ENCODE assay signal across 7 mouse cellular contexts in the genomic region with DNA sequence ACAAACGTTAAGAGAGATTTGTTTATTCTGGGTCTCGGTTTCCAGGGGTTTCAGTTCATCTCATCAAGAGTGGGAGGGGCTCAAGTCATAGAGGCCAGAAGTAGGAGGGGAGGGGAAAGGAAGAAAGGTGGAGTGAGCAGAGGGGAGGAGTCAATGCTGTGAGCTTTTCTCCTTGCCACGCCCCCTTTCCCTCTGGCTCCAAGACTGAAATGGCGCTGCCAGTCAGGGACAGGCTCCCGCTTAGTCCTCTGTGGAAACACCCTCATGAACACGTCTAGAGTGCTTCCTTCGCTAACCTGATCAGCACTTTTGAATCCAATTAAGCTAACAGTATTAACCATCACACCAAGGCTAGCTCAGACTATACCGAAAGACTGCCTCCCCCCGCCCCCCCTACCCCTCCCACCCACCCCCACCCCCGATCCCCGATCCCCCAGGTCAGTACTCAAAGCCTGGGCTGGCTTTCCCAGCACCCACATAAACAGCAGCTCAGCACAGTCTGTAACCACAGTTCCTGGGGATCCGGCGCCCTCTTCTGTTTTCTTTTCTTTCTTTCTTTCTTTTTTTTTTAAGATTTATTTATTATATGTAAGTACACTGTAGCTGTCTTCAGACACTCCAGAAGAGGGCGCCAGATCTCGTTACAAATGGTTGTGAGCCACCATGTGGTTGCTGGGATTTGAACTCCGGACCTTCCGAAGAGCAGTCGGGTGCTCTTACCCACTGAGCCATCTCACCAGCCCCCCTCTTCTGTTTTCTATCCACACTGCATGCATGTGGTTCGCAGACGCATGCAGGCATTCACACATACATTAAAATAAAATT.
DNase-seq lines count a peak whose midpoint lies in the region; ATAC-seq and TF ChIP-seq lines count a peak whose summit lies in the region.

No protein-coding gene starts in this region.

- 42% methylated on average over 20 of the region's 20 CpGs for WGBS in liver, embryonic 11.5 days
- WGBS in embryonic facial prominence, embryonic 10.5 days, result 34% methylated on average over 20 of the region's 20 CpGs
- 44% methylated on average over 20 of the region's 20 CpGs for WGBS in limb, embryonic 14.5 days
- WGBS in stomach, embryonic 15.5 days, result 38% methylated on average over 19 of the region's 20 CpGs

- H3K4me3 ChIP-seq in liver, embryonic 11.5 days (ENCODE audit: low read depth, low read length), result no peak overlapping the region
- peak overlapping the region; percentile 45 for H3K4me3 ChIP-seq in embryonic facial prominence, embryonic 10.5 days
- no peak overlapping the region for H3K4me3 ChIP-seq in limb, embryonic 14.5 days (replicated peaks; ENCODE audit: low read length)
- H3K4me3 ChIP-seq in stomach, embryonic 15.5 days (replicated peaks), result peak overlapping the region; percentile 16; the same call in 1 of the 2 replicates

- no peaks in the 10 kb centered on the region for H3K36me3 ChIP-seq in liver, embryonic 11.5 days (ENCODE audit: control insufficient read depth, insufficient read depth, low read length)
- no peaks in the 10 kb centered on the region for H3K36me3 ChIP-seq in embryonic facial prominence, embryonic 10.5 days (replicated peaks)
- H3K36me3 ChIP-seq in limb, embryonic 14.5 days (ENCODE audit: control insufficient read depth, insufficient read depth, low read length), result no peaks in the 10 kb centered on the region
- H3K36me3 ChIP-seq in stomach, embryonic 15.5 days, result no peaks in the 10 kb centered on the region

- no peak overlapping the region for H3K9ac ChIP-seq in liver, embryonic 11.5 days (ENCODE audit: low read depth, low read length)
- no peak overlapping the region for H3K9ac ChIP-seq in limb, embryonic 14.5 days (ENCODE audit: low read depth, low read length, severe bottlenecking)
- no peak overlapping the region for H3K9ac ChIP-seq in stomach, embryonic 15.5 days

- H3K4me1 ChIP-seq in liver, embryonic 11.5 days (replicated peaks; ENCODE audit: control insufficient read depth, insufficient read depth, low read length), result no peaks in the 10 kb centered on the region
- H3K4me1 ChIP-seq in embryonic facial prominence, embryonic 10.5 days, result peaks cover 40% of the 10 kb centered on the region
- H3K4me1 ChIP-seq in limb, embryonic 14.5 days (ENCODE audit: control insufficient read depth, insufficient read depth, low read length), result peaks cover 13% of the 10 kb centered on the region
- peaks cover 12% of the 10 kb centered on the region; the same call in 1 of the 2 replicates for H3K4me1 ChIP-seq in stomach, embryonic 15.5 days

- no peak for TF ChIP-seq POLR2A in limb, embryonic 14.5 days (IDR thresholded peaks at IDR 0.05; ENCODE audit: borderline replicate concordance, extremely low read depth, insufficient read depth, insufficient read length)

- no peak overlapping the region for H3K4me2 ChIP-seq in liver, embryonic 11.5 days
- no peak overlapping the region for H3K4me2 ChIP-seq in limb, embryonic 14.5 days (replicated peaks; ENCODE audit: low read depth, low read length, severe bottlenecking)
- peak overlapping the region; percentile 35 for H3K4me2 ChIP-seq in stomach, embryonic 15.5 days

- DNase-seq in liver, result peak; percentile 46
- no peak for DNase-seq in liver, embryonic 11.5 days (ENCODE audit: low spot score)
- peak; percentile 70 for DNase-seq in embryonic facial prominence, embryonic 10.5 days (ENCODE audit: low spot score)
- DNase-seq in limb, embryonic 14.5 days (ENCODE audit: low spot score), result peak; percentile 44
- no peak for DNase-seq in urinary bladder, postnatal 36 days (ENCODE audit: low spot score in 2 of 2)
- DNase-seq in layer of hippocampus, postnatal 10 days (ENCODE audit: low spot score in 2 of 2), result no peak

- H3K27me3 ChIP-seq in liver, embryonic 11.5 days (replicated peaks; ENCODE audit: control insufficient read depth, insufficient read depth, low read length), result peaks cover 17% of the 10 kb centered on the region
- H3K27me3 ChIP-seq in embryonic facial prominence, embryonic 10.5 days (replicated peaks; ENCODE audit: low read depth, poor library complexity, severe bottlenecking), result peaks cover 41% of the 10 kb centered on the region
- no peaks in the 10 kb centered on the region for H3K27me3 ChIP-seq in limb, embryonic 14.5 days (ENCODE audit: control insufficient read depth, insufficient read depth, low read length)
- 0 out of 2 replicates have a peak, but pooled peaks cover 5% of the 10 kb centered on the region for H3K27me3 ChIP-seq in stomach, embryonic 15.5 days (replicated peaks)

- no peaks in the 10 kb centered on the region for H3K9me3 ChIP-seq in liver, embryonic 11.5 days (ENCODE audit: control insufficient read depth, low read length)
- H3K9me3 ChIP-seq in embryonic facial prominence, embryonic 10.5 days, result no peaks in the 10 kb centered on the region
- no peaks in the 10 kb centered on the region for H3K9me3 ChIP-seq in limb, embryonic 14.5 days (ENCODE audit: control insufficient read depth, low read length)
- no peaks in the 10 kb centered on the region for H3K9me3 ChIP-seq in stomach, embryonic 15.5 days

- no peak; the same call in 1 of the 2 replicates for ATAC-seq in liver, embryonic 11.5 days (replicated peaks; ENCODE audit: low FRiP score)
- ATAC-seq in limb, embryonic 14.5 days (ENCODE audit: low FRiP score, low read depth), result no peak
- ATAC-seq in stomach, embryonic 15.5 days (ENCODE audit: insufficient read depth, low FRiP score, low read depth), result no peak; the same call in 1 of the 2 replicates

- no peak overlapping the region for H3K27ac ChIP-seq in liver, embryonic 11.5 days (ENCODE audit: low read depth, low read length)
- H3K27ac ChIP-seq in embryonic facial prominence, embryonic 10.5 days (replicated peaks), result peak overlapping the region; percentile 44
- H3K27ac ChIP-seq in limb, embryonic 14.5 days (replicated peaks; ENCODE audit: low read depth, low read length), result no peak overlapping the region
- H3K27ac ChIP-seq in stomach, embryonic 15.5 days, result no peak overlapping the region

Comparison
In these comparisons a context has a peak if more than half of its experiments do, and no peak if none do; other contexts are left out.
1. DNase-seq: peak in liver (single experiment), embryonic facial prominence, embryonic 10.5 days (single experiment) and limb, embryonic 14.5 days (single experiment); none in liver, embryonic 11.5 days (single experiment), urinary bladder, postnatal 36 days (0 of 2) and layer of hippocampus, postnatal 10 days (0 of 2).
2. H3K4me3 ChIP-seq: peak in embryonic facial prominence, embryonic 10.5 days (single experiment) and stomach, embryonic 15.5 days (single experiment); none in liver, embryonic 11.5 days (single experiment) and limb, embryonic 14.5 days (single experiment).